Mouse (Mus musculus) lung, postnatal 36 days (tissue): ENCODE measurements around the gene Arhgap23.

Experiments
- DNase-seq: peaks from one replicate; pipeline ENCODE4 v3.0.0; 2022; ENCODE audit warnings: mixed read lengths

Gene Arhgap23

DNA sequence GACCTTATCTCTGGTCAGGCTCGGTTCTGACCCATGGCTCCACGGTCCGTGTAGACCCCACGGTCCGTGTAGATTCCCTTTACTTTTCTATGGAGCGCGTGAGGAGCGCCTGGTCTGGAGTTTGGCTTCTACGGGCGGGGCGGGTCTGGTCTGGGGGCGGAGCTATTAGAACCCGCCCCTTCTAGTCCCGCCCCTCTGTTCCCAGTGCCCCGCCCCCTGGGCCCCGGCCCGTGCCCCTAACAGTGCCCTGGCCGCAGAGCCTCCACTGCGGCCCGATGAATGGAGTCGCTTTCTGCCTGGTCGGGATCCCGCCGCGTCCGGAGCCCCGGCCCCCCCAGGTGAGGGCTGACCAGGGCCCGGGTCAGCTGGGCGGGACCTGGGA, at the start of gene Arhgap23:
Arhgap23 (plus strand) TSS at position 204 of the 382 bp plus-strand sequence.
- peak; percentile 68 for DNase-seq

DNA sequence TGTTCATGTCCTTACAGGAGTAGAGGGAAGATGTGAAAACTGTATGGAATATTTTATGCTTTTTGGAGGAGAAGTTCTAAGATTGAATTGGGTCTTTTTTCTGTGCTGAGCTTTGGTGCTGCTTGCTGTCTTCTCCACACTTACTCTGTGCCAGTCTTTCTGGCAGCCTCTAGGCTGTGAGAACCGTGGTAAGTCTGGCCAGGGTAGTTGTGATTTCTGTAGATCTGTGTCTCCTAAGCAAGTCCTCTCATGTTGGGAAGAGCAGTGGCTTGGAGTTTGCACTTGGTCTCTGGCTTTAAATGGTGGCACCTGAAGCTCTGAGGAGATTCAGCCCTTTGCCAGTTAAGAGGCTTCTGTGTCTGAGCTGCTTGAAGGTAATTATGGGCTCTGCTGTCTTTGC, 49.8 kb upstream of the Arhgap23 start:
- DNase-seq, result no peak

DNA sequence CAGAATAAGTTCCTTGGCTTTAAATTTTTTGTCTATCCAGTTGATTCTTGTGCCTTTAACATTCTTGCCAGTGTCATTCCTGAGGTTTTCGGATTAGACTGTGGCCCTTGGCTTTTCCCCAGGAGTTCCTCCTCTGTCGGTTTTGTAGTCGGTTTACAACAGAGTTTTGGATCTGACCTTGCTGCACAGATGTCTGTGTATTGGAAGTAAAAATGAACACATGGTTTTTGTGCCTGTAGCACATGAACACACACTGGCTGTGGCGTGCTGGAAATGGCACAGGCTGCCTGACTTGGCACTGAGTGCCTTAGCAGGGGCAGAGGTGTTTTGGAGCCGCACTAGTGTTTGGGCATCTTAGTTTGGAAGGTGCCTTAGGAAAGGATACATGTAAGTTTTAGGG, 46.8 kb upstream of the Arhgap23 start:
- no peak for DNase-seq

DNA sequence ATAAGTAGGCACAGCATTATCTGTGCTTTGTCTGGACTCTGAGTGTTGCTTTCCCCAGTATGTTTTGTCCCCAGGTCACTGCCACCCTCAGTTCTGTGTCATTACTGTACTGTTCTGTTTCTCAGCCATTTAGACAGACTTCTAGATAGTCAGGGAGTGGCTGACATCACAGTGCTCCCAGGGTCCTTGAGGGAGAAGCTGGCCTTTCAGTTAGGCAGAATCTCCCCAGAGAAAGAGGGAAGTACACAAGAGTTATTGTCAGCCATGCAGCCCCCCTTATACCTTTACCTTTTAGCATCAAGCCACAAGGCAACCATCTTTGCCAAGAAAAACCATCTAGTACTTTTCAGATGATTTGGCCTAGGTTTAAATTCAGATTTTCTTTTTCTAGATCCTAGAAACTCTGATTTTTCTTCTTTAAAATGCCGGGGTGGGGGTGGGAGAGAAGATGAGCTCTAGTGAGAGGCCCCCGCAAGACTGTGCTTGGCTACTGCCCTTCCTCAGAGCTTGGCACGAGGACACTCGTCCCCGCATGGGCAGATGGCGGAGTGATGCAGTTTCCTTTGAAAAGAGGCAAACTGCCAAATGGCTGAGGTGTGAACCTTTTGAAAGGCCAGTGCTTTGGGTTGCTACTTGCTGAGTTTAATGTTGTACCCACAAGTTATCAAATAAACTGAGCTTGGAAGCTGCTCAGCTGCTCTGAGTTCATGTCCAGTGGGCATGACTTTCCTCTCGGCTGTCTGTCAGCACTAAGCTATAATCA, 44.8 kb upstream of the Arhgap23 start:
- peak; percentile 21 for DNase-seq

DNA sequence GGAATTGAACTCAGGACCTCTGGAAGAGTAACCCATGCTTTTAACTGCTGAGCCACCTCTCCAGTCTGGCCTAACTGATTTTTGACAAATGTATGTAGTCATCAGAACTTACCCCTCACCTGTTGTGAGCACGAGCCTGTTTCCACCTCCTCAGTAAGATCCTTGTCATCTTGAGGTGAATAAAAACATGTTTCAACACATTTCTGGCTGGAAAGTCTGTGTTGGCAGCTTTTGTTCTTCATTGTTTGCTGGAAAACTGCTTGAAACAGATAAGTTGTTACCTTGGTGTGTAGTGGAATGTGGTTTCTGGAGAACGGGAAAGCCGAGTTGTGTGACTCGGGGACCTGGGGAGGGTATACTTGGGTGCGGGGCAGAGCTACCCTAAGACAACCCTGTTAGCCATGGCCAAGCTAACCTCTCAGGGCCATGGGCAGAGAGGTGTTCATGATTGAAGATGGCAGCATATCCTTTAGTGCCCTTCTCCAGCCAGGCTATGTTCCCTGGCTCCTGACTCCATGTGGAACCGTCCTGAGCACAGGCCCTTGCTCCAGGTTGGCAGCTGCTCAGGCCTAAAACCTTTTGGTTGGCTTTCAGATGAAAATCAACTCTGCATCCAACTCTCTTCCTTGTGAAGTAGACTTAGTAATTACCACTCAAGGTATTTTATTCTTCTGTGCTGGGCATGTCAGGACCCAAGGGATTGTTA, 43.0 kb upstream of the Arhgap23 start:
- DNase-seq, result peak; percentile 38

DNA sequence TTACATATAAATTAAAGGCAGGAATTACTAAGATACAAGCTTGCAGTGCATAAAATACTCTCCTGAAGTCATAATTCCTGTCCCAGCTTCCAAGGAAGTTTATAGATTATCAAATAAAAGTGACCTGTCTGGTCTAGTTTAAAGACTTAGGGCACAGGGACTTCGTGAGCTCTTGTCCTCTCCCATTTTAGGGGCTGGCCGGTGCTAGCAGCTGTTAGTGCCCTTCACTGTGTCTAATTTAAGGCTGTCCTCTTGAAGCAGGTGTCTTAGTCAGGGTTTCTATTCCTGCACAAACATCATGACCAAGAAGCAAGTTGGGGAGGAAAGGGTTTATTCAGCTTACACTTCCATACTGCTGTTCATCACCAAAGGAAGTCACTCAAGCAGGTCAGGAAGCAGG, 41.9 kb upstream of the Arhgap23 start:
- DNase-seq, result no peak

DNA sequence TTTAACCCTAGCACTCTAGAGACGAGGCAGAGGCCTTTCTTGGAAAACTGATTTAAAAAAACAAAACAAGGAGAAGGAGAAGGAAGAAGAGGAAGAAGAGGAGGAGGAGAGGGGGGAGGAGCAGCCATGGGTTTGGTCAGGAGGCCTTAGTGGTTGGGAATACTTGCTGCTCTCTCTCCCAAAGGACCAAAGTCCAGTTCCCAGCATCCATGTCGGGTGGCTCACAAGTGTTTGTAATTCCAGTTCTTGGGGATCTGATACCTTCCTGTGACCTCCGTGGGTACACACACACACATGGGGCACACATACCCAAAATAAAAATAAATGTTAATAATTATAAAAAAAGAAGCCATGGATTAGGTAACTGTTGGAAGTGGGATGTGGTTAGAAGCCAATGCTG, 35.3 kb upstream of the Arhgap23 start:
- no peak for DNase-seq

DNA sequence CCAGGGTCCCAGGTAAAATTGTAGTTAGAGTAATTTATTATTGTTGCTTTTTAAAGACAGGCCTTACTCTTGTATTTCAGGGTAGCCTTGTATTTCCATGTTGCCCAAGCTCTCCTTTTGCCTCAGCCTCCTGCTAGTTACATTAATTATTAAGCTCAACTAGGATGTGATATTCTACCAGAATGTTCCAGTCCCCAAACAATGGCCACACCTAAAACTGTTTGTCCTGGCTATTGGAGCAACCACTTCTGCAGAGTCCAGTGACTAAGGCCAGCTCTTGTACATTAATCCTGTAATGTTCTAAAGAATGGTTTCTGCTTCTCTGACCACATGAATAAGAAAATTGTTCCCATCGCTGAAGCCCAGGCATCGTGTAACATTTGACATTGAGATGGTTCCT, 32.3 kb upstream of the Arhgap23 start:
- peak; percentile 14 for DNase-seq

DNA sequence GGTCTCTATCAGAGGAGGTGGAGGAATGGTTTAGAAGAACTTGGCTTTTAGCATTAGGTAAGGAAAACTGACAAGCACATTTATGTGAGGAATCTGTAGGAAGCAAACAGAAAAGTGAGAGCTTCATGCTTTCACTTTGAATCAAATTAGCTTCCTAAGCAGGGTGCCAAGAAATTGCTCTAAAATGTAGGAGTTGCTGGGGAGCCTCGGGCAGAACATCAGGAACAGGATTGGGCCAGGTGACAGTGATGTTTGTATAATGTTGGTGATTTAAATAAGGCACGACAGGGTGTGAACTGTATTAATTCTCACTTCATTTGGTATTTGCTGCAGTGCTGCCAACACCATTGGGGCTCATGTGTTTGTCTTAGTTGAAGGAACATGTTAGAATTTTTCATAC, 31.6 kb upstream of the Arhgap23 start:
- DNase-seq, result no peak

DNA sequence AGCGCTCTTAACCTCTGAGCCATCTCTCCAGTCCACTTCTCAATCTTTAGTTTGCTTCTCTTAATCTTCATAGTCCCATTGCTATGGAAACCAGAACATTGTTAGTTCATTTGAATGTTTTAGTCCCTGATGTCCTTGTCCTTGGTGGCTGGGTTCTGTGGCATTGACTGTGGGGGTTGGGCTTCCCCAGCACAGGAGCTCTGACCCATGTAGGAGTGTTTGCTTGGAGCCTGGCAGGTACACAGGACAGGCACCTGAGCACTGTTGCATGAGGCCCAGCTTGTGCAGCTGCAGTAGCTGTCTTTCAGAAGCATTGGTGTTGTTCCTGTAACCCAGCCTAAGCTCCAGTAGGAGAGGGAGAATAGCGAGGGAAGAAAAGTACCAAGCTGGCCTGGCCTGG, 27.5 kb upstream of the Arhgap23 start:
- no peak for DNase-seq

DNA sequence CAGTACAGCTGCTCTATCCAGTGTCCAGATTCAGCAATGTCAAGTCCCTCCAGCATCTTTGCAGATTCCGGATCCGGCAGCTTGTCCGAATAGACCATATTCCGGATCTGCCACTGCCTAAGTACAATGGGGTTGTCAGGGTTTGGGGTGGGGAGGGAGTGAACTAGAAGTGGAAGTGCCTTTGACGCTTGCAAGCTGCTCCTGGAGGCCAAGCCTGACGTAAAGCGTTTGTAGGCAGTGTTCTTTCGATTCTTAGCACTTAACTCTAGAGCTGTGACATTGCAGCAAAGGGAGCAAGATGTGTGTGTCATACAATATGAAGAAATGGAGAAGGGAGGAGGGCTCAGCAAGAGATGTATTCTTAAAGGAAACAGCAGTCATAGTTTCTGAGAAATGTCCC, 26.2 kb upstream of the Arhgap23 start:
- DNase-seq, result peak; percentile 49

DNA sequence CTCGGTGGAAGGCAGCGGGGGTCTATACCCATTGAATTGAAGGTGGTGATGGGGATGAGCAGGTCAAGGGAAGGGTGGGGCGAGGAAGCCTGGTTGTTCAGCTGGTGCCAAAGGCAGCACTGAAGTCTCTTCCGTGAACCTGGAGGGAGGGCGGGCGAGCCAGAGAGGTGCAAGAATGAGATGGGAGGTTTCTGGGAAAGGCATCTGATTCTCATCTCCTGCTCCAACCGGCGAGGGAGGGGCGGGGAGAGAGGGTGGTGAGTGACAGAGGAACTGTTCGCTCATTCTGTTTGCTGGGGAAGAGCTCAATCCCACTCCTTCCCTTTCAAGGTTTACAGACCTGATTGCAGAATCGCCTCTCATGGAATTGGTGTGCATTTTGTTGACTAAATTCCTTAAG, 21.7 kb upstream of the Arhgap23 start:
- no peak for DNase-seq

DNA sequence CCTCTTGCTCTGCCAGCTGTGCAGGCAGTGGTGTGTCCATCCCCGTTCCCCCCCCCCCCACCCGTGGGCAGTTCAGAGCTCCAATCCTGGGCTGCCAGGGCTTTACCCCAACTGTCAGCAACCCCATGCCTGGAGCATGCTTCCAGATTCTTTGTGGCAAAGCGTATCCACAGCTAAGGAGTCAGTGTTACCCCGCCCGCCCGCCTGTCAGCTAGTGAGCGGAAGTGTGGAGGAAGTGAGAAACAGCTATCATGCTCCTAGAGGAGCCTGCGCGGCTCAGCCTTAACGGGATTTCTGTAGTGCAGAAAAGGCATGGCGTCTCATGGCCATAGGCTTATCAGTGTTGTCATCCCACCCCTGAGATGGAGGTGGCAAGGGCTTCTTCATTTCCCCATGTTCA, 21.2 kb upstream of the Arhgap23 start:
- peak; percentile 30 for DNase-seq

DNA sequence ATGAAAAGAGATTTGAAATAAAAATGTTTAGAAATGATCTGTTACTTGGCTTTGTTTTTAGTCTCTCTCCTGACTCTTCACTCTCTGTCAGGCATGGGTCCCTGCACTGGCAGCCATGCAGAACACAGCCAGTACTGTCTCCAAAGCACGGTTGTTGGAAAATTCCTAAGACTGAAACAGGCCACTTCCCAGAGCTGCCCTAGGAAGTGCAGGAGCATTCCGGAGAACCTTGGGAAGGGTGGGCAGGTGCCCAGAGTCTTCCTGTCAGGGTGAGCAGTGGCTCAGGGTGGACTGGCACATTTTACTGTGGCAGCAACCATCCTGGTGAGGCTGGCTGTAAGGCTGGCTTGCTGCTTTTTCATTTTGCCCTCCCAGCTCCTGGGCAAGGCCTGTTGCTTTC, 16.8 kb upstream of the Arhgap23 start:
- DNase-seq, result no peak

DNA sequence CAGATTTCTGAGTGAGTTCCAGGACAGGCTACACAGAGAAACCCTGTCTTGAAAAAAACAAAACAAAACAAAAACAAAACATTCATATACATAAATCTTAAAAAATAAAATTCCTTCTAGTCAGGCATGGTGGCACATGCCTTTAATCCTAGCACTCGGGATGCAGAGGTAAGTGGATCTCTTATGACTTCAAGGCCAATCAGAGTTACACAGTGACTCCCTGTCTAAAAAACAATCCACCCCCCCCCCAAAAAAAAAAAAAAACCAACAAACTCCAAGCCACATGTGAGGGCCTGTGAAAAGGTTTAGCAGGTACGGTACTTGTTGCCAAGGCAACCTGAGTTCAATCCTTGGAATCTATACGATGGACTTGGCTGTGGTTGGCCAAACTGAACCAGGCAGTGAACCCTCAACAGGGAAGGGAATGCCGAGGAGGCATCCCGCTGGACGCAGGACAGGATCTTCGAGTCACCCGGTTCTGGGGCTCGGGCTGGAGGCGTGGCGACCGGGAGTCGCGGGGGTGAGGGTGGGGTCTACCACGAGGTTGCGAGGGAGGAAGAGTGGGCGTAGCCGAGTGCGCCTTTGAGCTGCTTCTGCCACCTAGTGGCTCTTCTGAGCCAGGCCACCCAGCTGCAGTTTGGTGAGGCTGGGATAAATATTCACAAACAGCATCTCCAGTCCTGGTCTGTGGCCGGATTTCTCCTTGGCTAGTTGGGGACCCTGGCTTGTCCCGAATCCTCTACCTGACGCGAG, 15.2 kb upstream of the Arhgap23 start:
- peak; percentile 92 for DNase-seq

DNA sequence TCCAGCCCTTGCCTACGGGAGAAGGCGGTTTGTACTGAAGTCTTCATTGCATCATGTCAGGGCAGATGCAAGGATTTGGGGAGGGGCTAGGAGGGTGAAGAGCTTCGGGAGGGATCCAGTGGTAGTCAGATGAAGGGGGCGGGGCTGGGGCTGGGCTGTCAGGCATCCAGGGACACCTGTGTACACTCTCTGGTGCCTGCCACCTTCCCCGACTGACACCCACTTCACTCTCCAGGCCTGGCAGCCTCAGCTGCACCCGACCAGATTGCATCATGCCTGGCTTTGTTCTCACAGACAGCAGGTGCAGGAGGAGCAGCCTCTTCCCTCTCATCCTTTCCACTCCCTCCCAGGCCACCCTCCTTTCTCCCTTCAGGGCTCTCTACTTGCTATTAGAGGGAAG, 14.3 kb upstream of the Arhgap23 start:
- peak; percentile 51 for DNase-seq

DNA sequence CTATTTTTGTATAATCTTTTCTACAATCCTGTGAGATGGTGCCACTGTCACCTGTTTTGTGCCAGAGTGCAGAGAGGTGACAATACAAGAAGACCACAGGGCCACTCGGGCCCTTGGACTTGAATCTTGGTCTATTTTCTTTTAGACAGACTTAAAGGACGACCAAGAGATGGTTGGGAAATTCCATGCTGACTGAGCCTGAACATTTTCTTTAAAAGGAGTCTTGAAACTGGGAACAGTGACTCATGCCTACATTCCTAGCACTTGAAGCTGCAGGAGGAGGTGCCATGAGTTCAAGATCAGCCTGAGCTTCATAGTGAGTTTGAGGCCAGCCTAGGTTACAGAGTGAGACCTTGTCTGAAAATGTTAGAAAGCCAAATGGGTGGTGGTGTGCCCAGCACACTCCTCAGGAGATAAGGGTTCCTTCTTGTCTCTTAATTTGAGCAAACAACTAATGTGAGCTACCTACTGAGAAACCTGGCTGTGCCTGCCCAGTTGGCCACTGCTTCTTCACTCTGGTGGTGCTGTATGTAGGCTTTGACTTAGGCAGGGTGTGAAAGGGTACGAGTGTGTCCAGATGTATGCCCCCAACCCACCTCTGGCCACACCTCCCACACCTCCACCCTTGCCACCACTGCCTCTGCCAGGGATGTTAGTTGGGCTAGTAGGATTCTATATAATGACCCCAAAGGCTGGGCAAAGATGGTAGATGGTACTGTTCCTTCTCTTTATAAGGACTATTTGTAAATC, 13.5 kb upstream of the Arhgap23 start:
- DNase-seq, result no peak

DNA sequence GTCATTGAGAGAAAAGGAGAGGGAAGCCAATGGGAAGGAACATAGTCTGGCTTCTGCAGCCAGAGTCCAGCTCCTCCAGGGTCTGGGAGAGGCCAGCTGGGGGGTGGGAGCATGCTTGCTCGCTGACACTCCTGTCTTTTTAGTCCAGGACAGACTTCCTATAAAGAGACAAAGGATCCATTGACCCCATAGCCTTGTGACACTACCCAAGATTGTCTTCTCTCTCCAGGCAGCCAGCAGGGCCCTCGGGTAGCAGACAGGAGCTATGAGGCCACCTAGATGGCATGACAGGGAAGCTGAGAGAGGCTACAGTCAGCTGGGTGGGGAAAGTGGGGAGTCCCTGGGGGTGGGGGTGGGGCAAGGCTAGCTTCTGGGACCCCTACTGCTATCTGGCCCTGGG, 12.6 kb upstream of the Arhgap23 start:
- no peak for DNase-seq

DNA sequence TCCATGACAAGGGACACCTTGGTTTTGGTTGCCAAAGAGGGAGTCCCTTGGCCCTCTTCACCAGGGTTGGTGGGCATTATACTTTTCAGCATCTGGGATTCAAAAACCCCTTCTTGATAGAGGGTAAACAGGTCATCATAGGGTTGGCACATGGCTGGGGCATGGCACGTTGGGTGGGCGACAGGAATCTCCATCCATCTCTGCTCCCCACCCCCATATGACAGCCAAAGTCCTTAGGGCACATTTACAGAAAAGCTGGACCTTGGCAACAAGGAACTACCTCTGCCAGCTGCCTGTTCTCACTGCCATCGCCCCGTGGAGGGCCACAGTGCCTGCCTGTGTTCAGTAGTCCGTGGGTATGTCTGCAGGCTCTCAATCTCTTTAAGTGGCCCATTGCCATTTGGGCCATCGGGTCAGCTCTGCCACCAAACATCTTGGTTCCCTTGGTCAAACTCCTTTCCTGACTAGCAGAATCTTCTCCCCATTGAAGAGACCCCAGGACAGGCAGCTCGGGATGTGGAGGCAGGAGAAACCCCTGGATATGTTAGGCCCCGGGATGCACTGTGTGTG, 11.6 kb upstream of the Arhgap23 start:
- DNase-seq, result no peak

DNA sequence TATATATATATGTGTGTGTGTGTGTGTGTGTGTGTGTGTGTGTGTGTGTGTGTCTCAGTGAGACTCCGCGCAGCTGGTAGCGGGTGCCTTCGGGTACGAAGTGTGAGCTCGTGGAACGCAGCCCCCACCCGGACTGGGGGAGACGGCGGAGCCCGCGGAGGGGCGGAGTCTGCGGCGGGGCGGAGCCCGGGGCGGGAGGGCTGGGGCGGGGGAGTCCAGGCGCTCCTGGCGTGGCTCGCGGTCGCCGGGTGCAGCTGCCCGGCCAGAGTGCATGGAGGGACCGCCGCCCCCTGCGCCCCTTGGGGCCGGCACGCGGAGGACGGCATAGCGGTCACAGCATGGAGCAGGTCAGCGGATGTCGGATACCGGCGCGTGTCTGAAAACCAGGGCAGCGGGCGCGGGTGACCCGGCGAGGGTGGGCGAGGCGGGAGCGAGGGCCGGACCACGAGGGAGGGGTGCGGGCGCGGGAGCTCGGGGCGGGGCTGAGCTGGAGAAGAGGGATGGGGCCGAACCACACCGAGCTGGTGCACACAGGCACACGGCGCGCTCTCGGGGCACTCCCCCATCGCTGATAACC, 11.1 kb upstream of the Arhgap23 start:
- DNase-seq, result peak; percentile 25

DNA sequence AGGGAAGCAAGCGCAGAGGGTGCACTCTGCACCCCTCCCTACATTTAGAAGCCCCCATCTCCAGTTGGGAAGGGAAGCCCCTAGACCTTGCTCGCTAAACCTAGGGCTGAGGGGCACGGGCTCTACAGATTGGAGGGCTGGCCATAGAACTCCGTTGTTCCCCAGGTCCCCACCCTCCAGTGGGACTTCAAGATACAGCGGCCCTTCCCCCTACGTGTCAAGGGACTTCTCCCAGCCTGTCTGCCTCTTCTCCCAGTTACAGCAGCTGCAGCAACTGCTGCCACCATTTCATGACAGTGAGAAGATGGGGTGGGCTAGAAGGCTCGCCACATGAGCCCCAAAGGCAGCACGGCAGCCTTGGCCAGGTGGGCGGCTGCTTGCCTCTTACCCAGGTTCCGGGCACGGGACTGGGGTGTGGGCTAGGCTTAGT, 10.6 kb upstream of the Arhgap23 start:
- no peak for DNase-seq
